Mouse (Mus musculus): ENCODE results near the gene Tmem95.
"Not testable (repeated sequence)": the region's sequence is repeated elsewhere in the genome, so short reads cannot be mapped to it uniquely, and the experiment has no call there.

The Tmem95 gene

GRCm38 (mm10) chr11:69880506-69880852 is 2.7 kb upstream of the Tmem95 start:
- DNase-seq (ENCODE audit: low spot score in 2 of 2): peak; percentile 61 to 69

DNA sequence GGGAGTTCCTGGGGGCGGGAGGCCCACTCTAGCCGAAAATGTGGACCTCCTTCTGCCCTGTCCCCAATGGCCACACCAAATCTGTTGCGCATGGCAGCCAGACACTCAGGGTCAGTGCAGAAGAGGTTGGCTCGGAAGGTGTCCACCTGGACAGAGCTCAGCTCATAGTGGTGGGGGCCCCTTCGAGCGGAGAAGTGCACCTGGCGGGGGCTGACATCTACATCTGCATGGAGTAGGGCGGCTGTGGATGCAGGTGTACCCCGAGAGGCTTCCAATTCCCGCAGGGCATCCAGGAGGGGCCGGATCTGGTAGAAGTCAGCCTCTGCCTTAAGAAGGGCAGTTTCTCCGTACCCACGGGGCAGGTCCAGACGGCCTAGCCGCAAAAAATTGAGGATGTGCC is 1.9 kb upstream of the Tmem95 start:
- DNase-seq (ENCODE audit: low spot score in 2 of 2): no peak

DNA sequence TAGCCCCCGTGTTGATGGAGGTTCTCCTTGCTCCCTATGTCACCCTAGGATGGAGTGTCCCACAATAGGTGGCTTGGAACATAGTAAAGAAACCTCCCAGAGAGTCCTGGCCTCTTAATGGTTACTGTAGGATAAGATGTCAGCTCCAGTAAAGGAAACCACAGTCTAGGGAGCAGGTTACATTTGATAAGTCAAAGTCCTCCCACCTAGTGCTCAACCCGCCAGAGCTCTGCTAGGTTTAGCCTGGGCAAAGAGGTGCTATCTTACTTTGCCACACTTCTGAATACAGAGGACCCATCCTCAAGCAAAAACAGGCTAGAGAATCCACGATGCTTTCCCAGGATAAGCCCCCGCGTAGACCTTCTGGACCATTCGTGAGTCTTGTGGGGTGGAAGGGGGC is 1.1 kb upstream of the Tmem95 start:
- DNase-seq (ENCODE audit: low spot score in 2 of 2): no peak

- no peak for DNase-seq (ENCODE audit: low spot score in 2 of 2)
These were observed 581 bp upstream of the Tmem95 start for GRCm38 (mm10) chr11:69878399-69878798.

DNA sequence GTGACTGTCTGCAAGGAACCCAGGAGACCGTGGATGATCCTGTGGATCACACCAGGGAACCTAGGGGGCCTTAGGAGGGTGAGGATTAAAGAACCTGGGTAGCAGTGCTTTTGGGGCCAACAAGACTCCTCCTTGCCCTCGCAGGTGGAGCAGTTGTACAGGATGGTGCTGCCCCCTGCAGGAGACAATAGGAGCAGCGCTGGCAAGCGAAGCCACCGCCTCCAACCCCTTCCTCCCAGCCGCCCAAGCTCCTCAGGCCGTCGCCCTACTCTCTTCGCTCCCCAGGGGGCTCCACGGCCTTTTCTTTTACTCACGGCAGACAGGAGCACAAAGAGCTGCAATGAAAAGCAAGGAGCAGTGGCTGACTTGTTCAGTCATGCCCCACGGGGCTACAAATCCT is 951 bp downstream of the Tmem95 start:
- DNase-seq (ENCODE audit: low spot score in 2 of 2): peak; percentile 79 to 87

DNA sequence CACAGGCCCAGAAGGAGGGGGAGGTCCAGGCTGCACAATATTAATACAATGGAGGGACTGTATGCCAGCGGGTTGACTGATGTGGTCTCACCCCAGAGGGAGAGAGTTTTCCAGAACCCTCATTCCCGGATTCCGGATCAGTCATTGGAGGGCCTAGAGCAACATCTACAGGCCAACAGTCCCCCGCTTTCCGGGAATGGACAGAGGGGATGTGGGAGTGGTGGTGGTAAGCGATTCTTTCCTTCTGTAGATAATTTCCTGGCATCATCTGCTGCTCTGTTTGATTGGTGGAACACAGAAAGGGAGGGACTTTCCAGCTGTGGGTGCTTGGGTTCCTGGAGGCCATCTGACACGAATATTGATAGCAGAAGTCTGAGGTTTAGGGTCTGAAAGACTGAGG is 1.6 kb downstream of the Tmem95 start:
- no peak for DNase-seq (ENCODE audit: low spot score in 2 of 2)

DNA sequence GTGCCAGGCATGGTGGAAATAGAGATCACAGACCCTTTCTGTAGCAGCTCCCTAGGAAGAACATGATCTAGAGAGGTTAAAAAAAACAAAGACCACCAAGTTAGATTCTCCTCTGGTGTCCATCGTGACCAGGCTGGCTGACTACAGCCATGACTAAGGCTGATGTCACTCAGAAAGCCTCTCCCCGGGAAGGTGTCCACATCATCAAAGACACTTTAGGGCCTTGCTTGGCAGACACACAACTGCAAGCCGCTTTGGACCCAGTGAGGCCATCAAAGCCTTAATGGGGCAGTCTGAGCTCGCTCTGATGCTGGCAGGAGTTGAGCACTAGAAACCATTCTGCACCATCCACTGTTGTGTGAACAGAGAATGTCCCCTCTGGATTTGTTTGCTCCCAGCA is 5.4 kb downstream of the Tmem95 start:
- no peak for DNase-seq (ENCODE audit: low spot score in 2 of 2)

GRCm38 (mm10) chr11:69871822-69872221 is 6.0 kb downstream of the Tmem95 start:
- no peak for DNase-seq (ENCODE audit: low spot score in 2 of 2)

DNA sequence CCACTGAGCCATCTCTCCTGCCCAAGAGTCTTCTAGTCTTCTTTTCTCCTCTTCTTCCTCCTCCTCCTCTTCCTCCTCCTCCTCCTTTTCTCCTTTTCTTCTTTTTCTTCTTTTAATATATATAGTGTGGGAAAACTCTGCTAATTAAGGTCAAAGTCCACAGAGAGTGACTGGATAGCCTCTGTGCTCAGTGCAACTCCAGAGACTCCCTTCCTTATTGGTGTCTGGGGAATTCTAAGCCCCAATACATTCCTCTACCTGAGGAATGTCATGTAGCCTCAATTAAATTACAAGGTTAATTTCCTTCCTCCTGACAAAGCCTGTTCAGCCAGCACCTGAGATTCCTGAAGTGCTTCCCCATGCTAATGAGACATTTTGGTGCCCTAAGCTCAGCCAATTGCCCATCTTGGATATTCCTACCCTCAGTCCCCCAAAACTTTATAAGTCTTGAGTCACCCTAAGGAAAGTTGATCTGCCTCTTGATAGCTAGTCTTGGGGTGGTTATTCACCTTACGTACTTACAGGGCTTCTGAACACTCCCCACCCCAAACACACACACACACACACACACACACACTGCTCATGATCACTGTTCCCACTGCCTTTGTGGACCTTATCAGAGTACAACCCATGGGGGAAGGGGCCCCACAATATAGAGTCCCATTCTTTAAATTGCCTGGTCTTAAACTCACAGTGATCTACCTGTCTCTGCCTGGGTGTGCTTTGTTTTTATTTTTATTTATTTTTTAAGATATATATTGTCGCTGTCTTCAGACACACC is 7.3 kb downstream of the Tmem95 start:
- no peak for DNase-seq (ENCODE audit: low spot score in 2 of 2)

GRCm38 (mm10) chr11:69867335-69867734 is 10.5 kb downstream of the Tmem95 start:
- no peak for DNase-seq (ENCODE audit: low spot score in 2 of 2)

DNA sequence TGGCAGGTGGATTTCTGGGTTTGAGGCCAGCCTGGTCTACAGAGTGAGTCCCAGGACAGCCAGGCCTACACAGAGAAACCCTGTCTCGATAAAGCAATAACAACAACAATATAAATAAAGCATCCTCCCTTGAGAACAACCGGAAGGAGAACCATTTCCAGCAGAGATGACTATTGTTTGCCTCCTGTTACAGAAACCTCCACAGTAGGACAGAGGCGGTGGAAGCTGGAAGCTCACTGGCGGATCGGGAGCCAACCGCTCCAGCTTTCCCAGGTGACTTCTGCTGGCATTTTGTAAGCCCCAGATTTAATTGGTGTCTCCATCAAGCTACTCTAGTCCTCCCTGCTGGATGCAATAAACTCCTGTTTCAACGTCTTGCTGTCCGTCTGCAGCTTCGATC is 12.3 kb downstream of the Tmem95 start:
- DNase-seq (ENCODE audit: low spot score in 2 of 2): no peak

- no peak for DNase-seq (ENCODE audit: low spot score in 2 of 2)
These were observed 13.5 kb downstream of the Tmem95 start for GRCm38 (mm10) chr11:69864138-69864860.

DNA sequence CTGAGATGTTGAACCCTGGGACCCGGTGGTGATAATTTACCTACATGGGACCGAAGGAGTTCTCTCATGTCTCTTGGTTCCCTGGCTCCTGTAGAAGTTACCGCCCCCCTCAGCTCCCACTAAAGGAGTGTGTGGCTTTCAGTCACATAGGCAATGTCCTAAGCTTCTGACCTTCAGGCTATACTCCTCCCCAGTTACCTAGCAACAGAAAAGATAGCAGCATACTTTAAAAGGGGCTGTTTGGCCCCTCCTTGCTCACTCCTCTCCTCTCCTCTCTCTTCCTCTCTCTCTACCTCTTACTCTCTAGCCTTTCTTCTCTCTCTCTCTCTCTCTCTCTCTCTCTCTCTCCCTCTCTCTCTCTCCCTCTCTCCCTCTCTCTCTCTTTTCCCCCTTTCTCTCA is 14.1 kb downstream of the Tmem95 start:
- not testable (repeated sequence) for DNase-seq (ENCODE audit: low spot score in 2 of 2)

- no peak for DNase-seq (ENCODE audit: low spot score in 2 of 2)
These were observed 19.5 kb downstream of the Tmem95 start, which contains the start of gene Tnk1 for GRCm38 (mm10) chr11:69858113-69858998. Gene Tnk1, minus strand, starts transcription at chr11:69858730.

- DNase-seq (ENCODE audit: low spot score in 2 of 2): no peak
These were observed 22.5 kb downstream of the Tmem95 start for GRCm38 (mm10) chr11:69855347-69855746.

- DNase-seq (ENCODE audit: low spot score in 2 of 2): no peak
These were observed 23.1 kb downstream of the Tmem95 start for GRCm38 (mm10) chr11:69854680-69855079.

DNA sequence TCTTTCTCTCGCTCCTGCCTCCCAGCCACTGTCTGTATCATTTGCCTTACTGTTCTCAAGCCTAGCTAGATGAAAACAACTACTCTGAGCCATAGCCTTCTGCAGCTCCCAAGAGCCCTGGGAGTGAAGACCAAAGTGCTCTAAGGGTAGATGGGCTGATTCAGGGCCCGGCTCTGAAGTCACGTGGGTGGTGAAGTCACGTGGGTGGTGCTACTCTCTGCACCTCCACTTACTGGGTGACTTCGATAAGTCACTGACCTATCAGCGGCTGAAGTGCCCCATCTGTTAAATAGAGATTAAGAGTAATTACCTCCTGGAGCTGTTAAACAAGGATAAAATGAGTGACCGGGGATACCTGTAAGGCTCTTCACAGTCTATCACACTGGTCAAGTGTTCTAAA is 23.8 kb downstream of the Tmem95 start:
- DNase-seq (ENCODE audit: low spot score in 2 of 2): no peak

DNA sequence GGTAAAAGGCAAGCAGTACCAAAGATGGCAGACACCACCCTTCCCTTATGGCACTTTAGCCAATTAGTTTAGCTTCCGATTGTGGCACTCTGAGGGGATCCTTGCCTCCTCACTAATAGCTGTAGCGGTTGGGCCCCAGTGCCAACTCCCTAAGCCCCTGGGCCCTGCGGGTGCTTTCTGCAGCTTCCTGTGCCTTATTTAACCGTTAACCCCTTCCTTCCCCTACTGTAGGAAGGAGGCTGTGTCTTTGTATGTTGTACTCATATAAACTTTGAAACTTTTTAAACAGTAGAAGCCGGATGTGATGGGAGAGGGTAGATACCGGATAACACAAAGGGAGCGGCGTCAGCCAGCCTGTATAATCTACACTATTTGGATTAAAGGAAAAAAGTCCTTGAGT is 27.1 kb downstream of the Tmem95 start:
- no peak for DNase-seq (ENCODE audit: low spot score in 2 of 2)

DNA sequence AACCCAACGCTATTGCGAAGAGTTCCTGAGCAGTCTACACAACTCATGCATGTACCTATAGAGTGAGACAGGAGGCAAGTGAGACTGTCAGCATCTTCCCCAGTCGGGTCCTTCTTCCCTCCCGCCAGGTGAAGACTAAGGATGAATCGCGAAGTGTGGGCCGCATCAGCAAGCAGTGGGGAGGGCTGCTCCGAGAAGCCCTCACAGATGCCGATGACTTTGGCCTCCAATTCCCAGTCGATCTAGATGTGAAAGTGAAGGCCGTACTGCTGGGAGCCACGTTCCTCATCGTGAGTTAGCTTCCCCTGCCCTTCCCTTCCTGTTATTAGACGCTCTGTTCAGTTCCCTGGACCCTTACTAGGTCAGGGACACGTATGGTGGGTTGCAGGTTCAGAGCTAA is 27.9 kb downstream of the Tmem95 start:
- DNase-seq (ENCODE audit: low spot score in 2 of 2): no peak

DNA sequence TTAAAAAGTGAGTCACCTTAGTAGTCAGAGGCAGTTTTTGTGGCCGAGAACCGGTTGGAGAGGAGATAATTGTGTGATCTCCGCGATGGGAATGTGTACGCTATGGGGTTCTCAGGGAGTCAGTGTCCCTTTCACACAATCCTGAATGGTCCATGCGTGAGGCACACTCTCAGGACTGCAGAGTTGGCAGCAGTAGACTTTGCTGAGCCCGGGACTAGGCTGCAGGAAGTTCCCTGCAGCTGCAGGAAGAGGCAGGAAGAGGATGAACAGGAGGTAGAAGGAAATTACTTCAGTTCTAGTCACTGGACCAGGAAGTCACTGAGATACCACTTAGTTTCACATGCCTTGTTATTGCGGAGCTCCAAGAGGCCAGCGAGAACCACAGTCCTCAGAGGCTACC is 28.7 kb downstream of the Tmem95 start:
- DNase-seq (ENCODE audit: low spot score in 2 of 2): no peak

- peak in 1 of 2 experiments; percentile 33 for DNase-seq (ENCODE audit: low spot score in 2 of 2)
These were observed 29.8 kb downstream of the Tmem95 start for GRCm38 (mm10) chr11:69848021-69848420.

All from right cerebral cortex, postnatal 10 days (tissue).